Mouse (Mus musculus): Measurements from ENCODE around the gene Htra3.

DNA sequence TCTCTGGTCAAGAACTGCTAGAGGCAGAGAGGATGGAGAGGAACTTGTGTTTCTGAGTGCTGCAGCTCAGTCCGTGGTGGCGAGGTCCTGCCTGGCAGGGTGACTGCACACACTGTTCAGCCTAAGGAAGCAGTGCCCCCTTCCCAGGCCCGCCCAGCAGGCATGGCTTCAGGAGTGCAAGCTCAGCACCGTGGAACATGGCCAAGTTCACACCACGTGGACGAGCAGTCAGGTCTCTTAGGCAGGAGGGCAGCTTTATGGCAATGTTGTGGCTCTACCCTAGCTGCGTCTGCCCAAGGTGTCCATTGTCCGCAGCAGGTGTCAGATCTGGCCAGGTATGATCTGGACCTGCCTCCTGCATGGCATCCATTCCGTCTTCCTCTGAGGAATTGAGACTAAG lies 68.4 kb downstream of the Htra3 start:
- no peak for TF ChIP-seq CTCF (IDR thresholded peaks at IDR 0.05; ENCODE audit: control insufficient read depth, insufficient read depth, low read length)
- no peak for TF ChIP-seq POLR2A (IDR thresholded peaks at IDR 0.05; ENCODE audit: borderline replicate concordance, control insufficient read depth, low read depth, low read length)
